Mouse (Mus musculus): ENCODE results near the gene Gm5148. TPM values are rescaled to one million over a fixed set of nuclear protein-coding genes. Genes with fewer than 3 reads are reported as not detected.

Gene Gm5148
- total and polyA plus RNA-seq, 2 experiments, result 0.09 to 0.94 TPM

- Histone ChIP-seq H3K4me3 (ENCODE audit: insufficient read depth, low read depth, low read length) (no peak overlapping the region), H3K4me1 (ENCODE audit: control insufficient read depth, insufficient read depth, low read length) (no peaks in the 10 kb centered on the region), H3K27me3 (ENCODE audit: control insufficient read depth, insufficient read depth, low read length) (no peaks in the 10 kb centered on the region; the same call in 1 of the 2 replicates), H3K27ac (replicated peaks; ENCODE audit: insufficient read depth, low read depth, low read length) (no peak overlapping the region), H3K9ac (ENCODE audit: low read depth, low read length) (no peak overlapping the region), H3K79me2 (ENCODE audit: control insufficient read depth, insufficient read depth, low read length) (no peaks in the 10 kb centered on the region), H3K36me3 (ENCODE audit: control insufficient read depth, insufficient read depth, low read length) (no peaks in the 10 kb centered on the region)
- no peak for DNase-seq (ENCODE audit: extremely low read depth, low read depth, low spot score)
- TF ChIP-seq POLR2A (IDR thresholded peaks at IDR 0.05; ENCODE audit: extremely low read depth, insufficient read depth, low read length), result no peak
- no peak for TF ChIP-seq CTCF (IDR thresholded peaks at IDR 0.05; ENCODE audit: low read depth, low read length)
- 98% methylated on average over 20 of the region's 20 CpGs for WGBS
Observed at GRCm38 (mm10) chr3:37669100-37669499, 55.2 kb downstream of the Gm5148 start.

- no peaks in the 10 kb centered on the region for H3K79me2 ChIP-seq (ENCODE audit: control insufficient read depth, insufficient read depth, low read length)
- H3K27ac ChIP-seq (replicated peaks; ENCODE audit: insufficient read depth, low read depth, low read length), result no peak overlapping the region
- DNase-seq (ENCODE audit: extremely low read depth, low read depth, low spot score), result no peak
- H3K27me3 ChIP-seq (ENCODE audit: control insufficient read depth, insufficient read depth, low read length), result no peaks in the 10 kb centered on the region; the same call in 1 of the 2 replicates
- no peak overlapping the region for H3K9ac ChIP-seq (ENCODE audit: low read depth, low read length)
- no peaks in the 10 kb centered on the region for H3K4me1 ChIP-seq (ENCODE audit: control insufficient read depth, insufficient read depth, low read length)
- WGBS, result 89% methylated on average over 12 of the region's 12 CpGs
- no peak overlapping the region for H3K4me3 ChIP-seq (ENCODE audit: insufficient read depth, low read depth, low read length)
- no peak for TF ChIP-seq POLR2A (IDR thresholded peaks at IDR 0.05; ENCODE audit: extremely low read depth, insufficient read depth, low read length)
- TF ChIP-seq CTCF (IDR thresholded peaks at IDR 0.05; ENCODE audit: low read depth, low read length), result no peak
- no peaks in the 10 kb centered on the region for H3K36me3 ChIP-seq (ENCODE audit: control insufficient read depth, insufficient read depth, low read length)
Observed at GRCm38 (mm10) chr3:37668652-37669051, 55.6 kb downstream of the Gm5148 start.

GRCm38 (mm10) chr3:37667736-37668135 lies 56.6 kb downstream of the Gm5148 start:
- 55% methylated on average over 7 of the region's 7 CpGs for WGBS
- Histone ChIP-seq H3K36me3 (ENCODE audit: control insufficient read depth, insufficient read depth, low read length) (no peaks in the 10 kb centered on the region), H3K9ac (ENCODE audit: low read depth, low read length) (no peak overlapping the region), H3K4me1 (ENCODE audit: control insufficient read depth, insufficient read depth, low read length) (no peaks in the 10 kb centered on the region), H3K79me2 (ENCODE audit: control insufficient read depth, insufficient read depth, low read length) (no peaks in the 10 kb centered on the region), H3K27me3 (ENCODE audit: control insufficient read depth, insufficient read depth, low read length) (no peaks in the 10 kb centered on the region; the same call in 1 of the 2 replicates), H3K4me3 (ENCODE audit: insufficient read depth, low read depth, low read length) (no peak overlapping the region), H3K27ac (replicated peaks; ENCODE audit: insufficient read depth, low read depth, low read length) (no peak overlapping the region)
- DNase-seq (ENCODE audit: extremely low read depth, low read depth, low spot score), result no peak
- TF ChIP-seq CTCF (IDR thresholded peaks at IDR 0.05; ENCODE audit: low read depth, low read length) (no peak), POLR2A (IDR thresholded peaks at IDR 0.05; ENCODE audit: extremely low read depth, insufficient read depth, low read length) (no peak)

GRCm38 (mm10) chr3:37667119-37667467 lies 57.2 kb downstream of the Gm5148 start:
- TF ChIP-seq CTCF (IDR thresholded peaks at IDR 0.05; ENCODE audit: low read depth, low read length) (no peak), POLR2A (IDR thresholded peaks at IDR 0.05; ENCODE audit: extremely low read depth, insufficient read depth, low read length) (no peak)
- DNase-seq (ENCODE audit: extremely low read depth, low read depth, low spot score), result no peak
- Histone ChIP-seq H3K27ac (replicated peaks; ENCODE audit: insufficient read depth, low read depth, low read length) (no peak overlapping the region), H3K36me3 (ENCODE audit: control insufficient read depth, insufficient read depth, low read length) (no peaks in the 10 kb centered on the region), H3K27me3 (ENCODE audit: control insufficient read depth, insufficient read depth, low read length) (peaks cover 2% of the 10 kb centered on the region; the same call in 1 of the 2 replicates), H3K4me1 (ENCODE audit: control insufficient read depth, insufficient read depth, low read length) (no peaks in the 10 kb centered on the region), H3K9ac (ENCODE audit: low read depth, low read length) (no peak overlapping the region), H3K79me2 (ENCODE audit: control insufficient read depth, insufficient read depth, low read length) (no peaks in the 10 kb centered on the region), H3K4me3 (ENCODE audit: insufficient read depth, low read depth, low read length) (no peak overlapping the region)
- 41% methylated on average over 2 of the region's 2 CpGs for WGBS

- H3K4me1 ChIP-seq (ENCODE audit: control insufficient read depth, insufficient read depth, low read length), result no peaks in the 10 kb centered on the region
- DNase-seq (ENCODE audit: extremely low read depth, low read depth, low spot score), result no peak
- H3K27ac ChIP-seq (replicated peaks; ENCODE audit: insufficient read depth, low read depth, low read length), result no peak overlapping the region
- no peak overlapping the region for H3K9ac ChIP-seq (ENCODE audit: low read depth, low read length)
- H3K79me2 ChIP-seq (ENCODE audit: control insufficient read depth, insufficient read depth, low read length), result no peaks in the 10 kb centered on the region
- peaks cover 2% of the 10 kb centered on the region; the same call in 1 of the 2 replicates for H3K27me3 ChIP-seq (ENCODE audit: control insufficient read depth, insufficient read depth, low read length)
- WGBS, result 52% methylated on average over 9 of the region's 9 CpGs
- no peak for TF ChIP-seq CTCF (IDR thresholded peaks at IDR 0.05; ENCODE audit: low read depth, low read length)
- TF ChIP-seq POLR2A (IDR thresholded peaks at IDR 0.05; ENCODE audit: extremely low read depth, insufficient read depth, low read length), result no peak
- no peaks in the 10 kb centered on the region for H3K36me3 ChIP-seq (ENCODE audit: control insufficient read depth, insufficient read depth, low read length)
- no peak overlapping the region for H3K4me3 ChIP-seq (ENCODE audit: insufficient read depth, low read depth, low read length)
Observed at GRCm38 (mm10) chr3:37666291-37667118, 57.8 kb downstream of the Gm5148 start.

Other genes starting within 250 kb of the Gm5148 start
- gene Spry1, start 84.5 kb downstream of the Gm5148 start, total RNA-seq (2014; rRNA removed), result 2.8 and 4.2 TPM in 2 replicates
- gene Spry1, start 84.5 kb downstream of the Gm5148 start, polyA plus RNA-seq (2012; rRNA removed), result 5.5 and 5.9 TPM in 2 replicates

Data from liver, adult 2 months (tissue).